Mouse (Mus musculus): ENCODE data around the gene Wbp11. TPM values are rescaled to one million over a fixed set of nuclear protein-coding genes. Genes with fewer than 3 reads are reported as not detected.

Gene Wbp11
- polyA plus RNA-seq, 1 experiment, result 65.9 TPM

- Histone ChIP-seq H3K4me3 (ENCODE audit: insufficient read depth, poor library complexity, severe bottlenecking) (no peak overlapping the region), H3K79me3 (ENCODE audit: low read depth) (no peaks in the 10 kb centered on the region), H3K36me3 (ENCODE audit: control insufficient read depth, insufficient read depth) (no peaks in the 10 kb centered on the region), H3ac (ENCODE audit: control insufficient read depth, insufficient read length, low read depth) (no peak overlapping the region), H3K27me3 (ENCODE audit: control insufficient read depth, insufficient read depth, insufficient read length) (peaks cover 7% of the 10 kb centered on the region), H3K79me2 (ENCODE audit: control insufficient read depth, insufficient read depth) (no peaks in the 10 kb centered on the region)
- no peak for TF ChIP-seq CEBPB (IDR thresholded peaks at IDR 0.05; ENCODE audit: low read depth)
- no peak for TF ChIP-seq MAX (IDR thresholded peaks at IDR 0.05)
- no peak for TF ChIP-seq MYOG (IDR thresholded peaks at IDR 0.05; ENCODE audit: control insufficient read depth, extremely low read depth, insufficient read length)
- no peak for TF ChIP-seq CTCF (IDR thresholded peaks at IDR 0.05; ENCODE audit: control insufficient read depth, insufficient read depth, insufficient read length)
Observed at GRCm38 (mm10) chr6:136782761-136783160, 45.3 kb downstream of the Wbp11 start.

- H3ac ChIP-seq (ENCODE audit: control insufficient read depth, insufficient read length, low read depth), result no peak overlapping the region
- TF ChIP-seq MYOD1 (IDR thresholded peaks at IDR 0.05; ENCODE audit: control insufficient read depth, insufficient read length, low read depth) (no peak), CTCF (IDR thresholded peaks at IDR 0.05; ENCODE audit: control insufficient read depth, insufficient read depth, insufficient read length) (no peak), CEBPB (IDR thresholded peaks at IDR 0.05; ENCODE audit: low read depth) (no peak), FOSL1 (IDR thresholded peaks at IDR 0.05; ENCODE audit: insufficient read depth, low read length, poor library complexity, severe bottlenecking) (no peak), MAX (IDR thresholded peaks at IDR 0.05) (no peak), USF1 (IDR thresholded peaks at IDR 0.05; ENCODE audit: low read depth) (no peak), MYOG (IDR thresholded peaks at IDR 0.05; ENCODE audit: control insufficient read depth, extremely low read depth, insufficient read length) (no peak)
- H3K4me3 ChIP-seq (ENCODE audit: insufficient read depth, poor library complexity, severe bottlenecking), result no peak overlapping the region
- H3K36me3 ChIP-seq (ENCODE audit: control insufficient read depth, insufficient read depth), result no peaks in the 10 kb centered on the region
- H3K79me3 ChIP-seq (ENCODE audit: low read depth), result no peaks in the 10 kb centered on the region
- no peaks in the 10 kb centered on the region for H3K79me2 ChIP-seq (ENCODE audit: control insufficient read depth, insufficient read depth)
- H3K27me3 ChIP-seq (ENCODE audit: control insufficient read depth, insufficient read depth, insufficient read length), result peaks cover 7% of the 10 kb centered on the region
Observed at GRCm38 (mm10) chr6:136782146-136782545, 45.9 kb downstream of the Wbp11 start.

GRCm38 (mm10) chr6:136781377-136781986, 46.6 kb downstream of the Wbp11 start, which contains the start of gene Gucy2c:
Gene Gucy2c (minus strand): TSS chr6:136781765.
- H3K27me3 ChIP-seq (ENCODE audit: control insufficient read depth, insufficient read depth, insufficient read length), result peaks cover 7% of the 10 kb centered on the region
- H3ac ChIP-seq (ENCODE audit: control insufficient read depth, insufficient read length, low read depth), result no peak within 1 kb of the TSS
- H3K4me3 ChIP-seq (ENCODE audit: insufficient read depth, poor library complexity, severe bottlenecking), result no peak within 1 kb of the TSS
- no peaks in the 10 kb centered on the region for H3K36me3 ChIP-seq (ENCODE audit: control insufficient read depth, insufficient read depth)
- no peak for TF ChIP-seq CTCF (IDR thresholded peaks at IDR 0.05; ENCODE audit: control insufficient read depth, insufficient read depth, insufficient read length)
- no peak for TF ChIP-seq MAX (IDR thresholded peaks at IDR 0.05)
- TF ChIP-seq USF1 (IDR thresholded peaks at IDR 0.05; ENCODE audit: low read depth), result no peak
- no peak for TF ChIP-seq FOSL1 (IDR thresholded peaks at IDR 0.05; ENCODE audit: insufficient read depth, low read length, poor library complexity, severe bottlenecking)
- no peak for TF ChIP-seq MYOD1 (IDR thresholded peaks at IDR 0.05; ENCODE audit: control insufficient read depth, insufficient read length, low read depth)
- no peak for TF ChIP-seq MYOG (IDR thresholded peaks at IDR 0.05; ENCODE audit: control insufficient read depth, extremely low read depth, insufficient read length)
- no peak for TF ChIP-seq CEBPB (IDR thresholded peaks at IDR 0.05; ENCODE audit: low read depth)
- no peaks in the 10 kb centered on the region for H3K79me3 ChIP-seq (ENCODE audit: low read depth)
- no peaks in the 10 kb centered on the region for H3K79me2 ChIP-seq (ENCODE audit: control insufficient read depth, insufficient read depth)

- H3K27me3 ChIP-seq (ENCODE audit: control insufficient read depth, insufficient read depth, insufficient read length), result peaks cover 5% of the 10 kb centered on the region
- H3K4me3 ChIP-seq (ENCODE audit: insufficient read depth, poor library complexity, severe bottlenecking), result no peak overlapping the region
- H3K36me3 ChIP-seq (ENCODE audit: control insufficient read depth, insufficient read depth), result no peaks in the 10 kb centered on the region
- no peak overlapping the region for H3ac ChIP-seq (ENCODE audit: control insufficient read depth, insufficient read length, low read depth)
- no peaks in the 10 kb centered on the region for H3K79me2 ChIP-seq (ENCODE audit: control insufficient read depth, insufficient read depth)
- no peaks in the 10 kb centered on the region for H3K79me3 ChIP-seq (ENCODE audit: low read depth)
- TF ChIP-seq MAX (IDR thresholded peaks at IDR 0.05) (no peak), MYOD1 (IDR thresholded peaks at IDR 0.05; ENCODE audit: control insufficient read depth, insufficient read length, low read depth) (no peak), CTCF (IDR thresholded peaks at IDR 0.05; ENCODE audit: control insufficient read depth, insufficient read depth, insufficient read length) (no peak), MYOG (IDR thresholded peaks at IDR 0.05; ENCODE audit: control insufficient read depth, extremely low read depth, insufficient read length) (no peak), CEBPB (IDR thresholded peaks at IDR 0.05; ENCODE audit: low read depth) (no peak), FOSL1 (IDR thresholded peaks at IDR 0.05; ENCODE audit: insufficient read depth, low read length, poor library complexity, severe bottlenecking) (no peak), USF1 (IDR thresholded peaks at IDR 0.05; ENCODE audit: low read depth) (no peak)
Observed at GRCm38 (mm10) chr6:136776392-136776791, 51.6 kb downstream of the Wbp11 start.

- Histone ChIP-seq H3ac (ENCODE audit: control insufficient read depth, insufficient read length, low read depth) (no peak overlapping the region), H3K27me3 (ENCODE audit: control insufficient read depth, insufficient read depth, insufficient read length) (no peaks in the 10 kb centered on the region), H3K79me3 (ENCODE audit: low read depth) (no peaks in the 10 kb centered on the region), H3K4me3 (ENCODE audit: insufficient read depth, poor library complexity, severe bottlenecking) (no peak overlapping the region), H3K79me2 (ENCODE audit: control insufficient read depth, insufficient read depth) (no peaks in the 10 kb centered on the region), H3K36me3 (ENCODE audit: control insufficient read depth, insufficient read depth) (no peaks in the 10 kb centered on the region)
- no peak for TF ChIP-seq CTCF (IDR thresholded peaks at IDR 0.05; ENCODE audit: control insufficient read depth, insufficient read depth, insufficient read length)
- no peak for TF ChIP-seq FOSL1 (IDR thresholded peaks at IDR 0.05; ENCODE audit: insufficient read depth, low read length, poor library complexity, severe bottlenecking)
- no peak for TF ChIP-seq USF1 (IDR thresholded peaks at IDR 0.05; ENCODE audit: low read depth)
- no peak for TF ChIP-seq MAX (IDR thresholded peaks at IDR 0.05)
- no peak for TF ChIP-seq MYOD1 (IDR thresholded peaks at IDR 0.05; ENCODE audit: control insufficient read depth, insufficient read length, low read depth)
Observed at GRCm38 (mm10) chr6:136769859-136770258, 58.2 kb downstream of the Wbp11 start.

GRCm38 (mm10) chr6:136769143-136769542, 58.9 kb downstream of the Wbp11 start:
- Histone ChIP-seq H3K4me3 (ENCODE audit: insufficient read depth, poor library complexity, severe bottlenecking) (no peak overlapping the region), H3K79me2 (ENCODE audit: control insufficient read depth, insufficient read depth) (no peaks in the 10 kb centered on the region), H3K36me3 (ENCODE audit: control insufficient read depth, insufficient read depth) (no peaks in the 10 kb centered on the region), H3ac (ENCODE audit: control insufficient read depth, insufficient read length, low read depth) (no peak overlapping the region), H3K27me3 (ENCODE audit: control insufficient read depth, insufficient read depth, insufficient read length) (no peaks in the 10 kb centered on the region), H3K79me3 (ENCODE audit: low read depth) (no peaks in the 10 kb centered on the region)
- no peak for TF ChIP-seq MAX (IDR thresholded peaks at IDR 0.05)
- TF ChIP-seq USF1 (IDR thresholded peaks at IDR 0.05; ENCODE audit: low read depth), result no peak
- no peak for TF ChIP-seq MYOG (IDR thresholded peaks at IDR 0.05; ENCODE audit: control insufficient read depth, extremely low read depth, insufficient read length)
- no peak for TF ChIP-seq MYOD1 (IDR thresholded peaks at IDR 0.05; ENCODE audit: control insufficient read depth, insufficient read length, low read depth)
- no peak for TF ChIP-seq FOSL1 (IDR thresholded peaks at IDR 0.05; ENCODE audit: insufficient read depth, low read length, poor library complexity, severe bottlenecking)
- no peak for TF ChIP-seq CTCF (IDR thresholded peaks at IDR 0.05; ENCODE audit: control insufficient read depth, insufficient read depth, insufficient read length)
- TF ChIP-seq CEBPB (IDR thresholded peaks at IDR 0.05; ENCODE audit: low read depth), result no peak
